Mouse (Mus musculus): ENCODE results near the gene Arhgef19.

DNA sequence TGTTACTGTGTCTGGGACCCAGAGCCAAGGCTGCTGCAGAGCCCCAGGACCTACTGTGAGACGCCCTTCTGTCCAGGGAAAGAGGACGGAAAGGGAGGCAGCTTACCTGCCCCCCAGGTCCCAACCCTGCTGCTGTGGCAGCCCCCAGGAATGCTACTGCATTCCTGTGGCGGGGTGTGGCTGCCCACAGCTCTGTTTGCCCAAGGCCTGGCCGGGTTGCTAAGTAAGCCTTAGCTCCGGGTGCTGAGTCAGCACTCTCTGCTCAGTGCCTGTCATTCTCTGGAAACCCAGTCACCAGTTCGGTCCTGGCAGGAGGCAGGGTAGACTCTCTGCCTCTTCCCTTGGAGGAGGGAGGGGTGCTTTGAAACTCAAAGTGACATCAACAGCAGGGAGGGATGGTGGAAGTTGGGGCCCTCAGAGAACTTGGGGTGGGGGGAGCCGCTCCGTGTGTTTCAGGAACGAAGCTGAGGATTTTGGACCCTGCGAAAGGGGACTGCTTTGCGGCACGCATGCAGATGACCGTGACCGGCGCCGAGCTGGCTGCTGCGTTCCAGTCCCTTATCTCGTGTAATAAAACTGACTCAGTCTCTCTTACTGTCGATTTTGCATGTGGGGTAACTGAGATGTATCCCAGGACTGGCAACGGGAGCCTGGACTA, 47.7 kb downstream of the Arhgef19 start:
- TF ChIP-seq CTCF (IDR thresholded peaks at IDR 0.05; ENCODE audit: low read depth, low read length) (no peak), POLR2A (IDR thresholded peaks at IDR 0.05; ENCODE audit: extremely low read depth, insufficient read depth, low read length) (no peak)

Data from liver, adult 2 months (tissue).